Mouse (Mus musculus): ENCODE data around the gene Exoc6.

Exoc6 gene

DNA sequence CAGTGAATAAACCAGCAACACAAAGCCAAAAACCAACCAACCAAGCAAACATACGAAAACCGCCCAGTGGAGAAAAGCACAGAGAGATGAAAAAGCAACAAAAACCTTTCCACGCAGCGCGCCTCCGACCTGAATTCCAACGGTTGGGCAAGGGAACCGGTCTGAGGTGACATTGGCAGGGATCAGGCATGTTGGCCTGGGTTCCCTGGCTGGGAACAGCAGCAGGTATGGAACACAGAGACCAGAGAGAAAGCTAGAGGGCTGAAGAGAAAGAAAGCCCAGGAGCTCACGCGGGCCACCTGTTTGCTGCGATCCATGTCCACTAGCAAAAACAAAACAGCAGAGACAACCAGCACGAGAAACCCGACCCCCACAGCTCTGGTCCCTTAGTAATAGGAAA is 144.9 kb downstream of the Exoc6 start:
- DNase-seq = no peak

DNA sequence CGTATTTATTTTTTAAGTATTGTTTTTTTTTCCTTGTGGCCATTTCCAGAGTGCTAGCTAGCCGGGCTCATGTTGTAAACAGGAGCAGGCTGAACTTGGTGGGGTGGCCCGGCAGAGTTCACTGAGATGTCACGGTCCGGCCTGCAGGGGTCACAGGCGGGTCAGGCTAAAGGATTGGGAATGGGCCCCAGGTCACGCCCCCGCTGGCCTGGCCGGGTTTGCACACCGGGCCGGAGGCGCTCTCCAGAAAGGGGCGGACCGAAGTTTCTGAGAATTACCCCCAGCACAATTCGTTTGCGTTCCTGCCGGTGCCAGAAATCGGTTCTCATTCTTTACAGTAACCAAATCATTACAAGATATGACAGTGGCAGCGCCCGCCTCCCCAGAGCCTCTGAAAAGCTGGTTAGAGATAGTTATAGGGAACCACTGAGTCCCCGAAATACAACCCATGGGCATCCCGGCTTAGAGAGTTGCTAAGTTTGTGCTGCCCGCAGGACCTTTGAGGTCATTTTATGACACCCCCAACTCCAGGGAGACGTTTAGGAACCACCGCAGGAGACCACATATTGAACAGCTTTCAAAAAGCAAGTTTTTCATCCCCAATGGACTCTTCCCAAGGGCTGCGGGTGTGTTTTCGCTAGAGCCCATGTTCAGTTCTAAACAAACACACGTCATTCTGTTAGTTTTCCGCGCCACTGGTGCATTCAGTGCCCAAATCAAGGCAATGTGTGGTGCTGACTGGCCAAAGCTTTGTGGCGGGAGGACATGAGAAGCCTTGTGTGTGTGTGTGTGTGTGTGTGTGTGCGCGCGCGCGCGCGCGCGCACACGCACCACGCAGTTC is 145.8 kb downstream of the Exoc6 start:
- DNase-seq = no peak

DNA sequence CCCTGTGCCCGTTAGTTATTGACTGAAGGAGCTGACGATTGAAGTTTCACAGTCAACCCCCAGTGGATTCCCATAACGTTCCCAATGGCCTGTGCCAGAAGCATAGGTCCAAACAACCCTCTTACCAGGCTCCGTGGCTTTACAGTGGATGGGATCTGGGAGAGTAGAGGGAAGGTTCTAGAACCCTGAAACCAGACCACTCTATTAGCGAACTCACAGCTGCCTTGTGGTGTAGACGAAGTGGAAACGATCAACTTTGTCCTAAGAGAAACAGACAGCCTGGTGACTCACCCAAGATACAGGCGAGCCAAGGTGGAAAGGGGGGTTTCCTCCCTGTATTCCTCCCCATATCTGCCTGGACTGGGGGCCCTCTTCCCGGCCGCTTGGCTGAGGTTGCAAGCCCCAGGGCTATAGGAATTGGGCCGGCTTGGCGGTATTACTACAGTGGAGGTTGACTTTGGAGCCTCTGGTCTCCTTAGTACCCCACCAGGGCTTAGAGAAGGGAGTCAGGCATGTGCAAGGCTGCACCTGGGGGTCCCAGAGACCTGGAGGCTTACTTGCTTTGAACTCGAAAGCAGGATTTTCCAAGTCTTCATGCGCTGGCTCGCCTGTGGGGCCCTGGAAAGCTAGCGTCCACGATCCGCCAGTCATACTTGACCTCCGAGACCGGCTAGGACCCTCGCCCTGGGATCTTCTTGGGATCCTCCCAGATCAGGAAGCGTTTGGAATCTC is 146.6 kb downstream of the Exoc6 start:
- DNase-seq = no peak

DNA sequence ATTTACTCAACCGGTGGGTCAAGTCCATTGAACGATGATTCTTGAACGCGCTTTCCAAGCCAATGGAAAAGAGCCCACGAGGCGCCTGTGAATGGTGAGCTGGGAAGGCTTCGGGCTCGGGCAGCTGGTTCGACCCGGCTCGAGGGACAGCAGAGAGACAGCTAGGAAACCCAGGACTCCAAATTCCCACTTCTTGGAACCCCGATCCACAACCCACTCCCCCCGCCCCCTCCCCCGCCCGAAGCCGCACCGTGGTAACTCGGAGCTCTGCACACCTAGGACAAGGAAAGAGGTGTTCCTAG is 147.1 kb downstream of the Exoc6 start:
- no peak for DNase-seq

DNA sequence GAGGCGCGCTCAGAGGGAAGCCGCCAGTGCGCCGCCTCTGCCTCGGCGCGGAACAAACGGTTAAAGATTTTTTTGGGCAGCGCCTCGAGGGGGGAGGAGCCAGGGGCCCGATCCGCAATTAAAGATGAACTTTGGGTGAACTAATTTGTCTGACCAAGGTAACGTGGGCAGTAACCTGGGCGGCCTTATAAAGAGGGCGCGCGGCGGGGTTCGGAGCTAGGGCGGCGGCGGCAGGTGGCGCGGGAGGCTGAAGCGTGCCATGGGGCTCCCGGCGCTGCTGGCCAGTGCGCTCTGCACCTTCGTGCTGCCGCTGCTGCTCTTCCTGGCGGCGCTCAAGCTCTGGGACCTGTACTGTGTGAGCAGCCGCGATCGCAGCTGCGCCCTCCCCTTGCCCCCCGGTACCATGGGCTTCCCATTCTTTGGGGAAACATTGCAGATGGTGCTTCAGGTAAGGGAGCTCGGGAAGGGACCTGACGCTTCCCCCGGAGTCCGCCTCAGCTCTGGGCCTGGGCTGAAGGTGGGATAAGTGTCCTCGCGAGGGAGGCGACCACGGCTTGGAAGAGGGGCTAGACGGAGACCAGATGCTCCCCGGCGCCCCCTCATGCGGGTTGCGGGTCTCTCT is 147.5 kb downstream of the Exoc6 start, which contains the start of gene Cyp26a1:
Gene Cyp26a1, plus strand, starts transcription at position 148 of the 622 bp plus-strand sequence.
- no peak for DNase-seq

DNA sequence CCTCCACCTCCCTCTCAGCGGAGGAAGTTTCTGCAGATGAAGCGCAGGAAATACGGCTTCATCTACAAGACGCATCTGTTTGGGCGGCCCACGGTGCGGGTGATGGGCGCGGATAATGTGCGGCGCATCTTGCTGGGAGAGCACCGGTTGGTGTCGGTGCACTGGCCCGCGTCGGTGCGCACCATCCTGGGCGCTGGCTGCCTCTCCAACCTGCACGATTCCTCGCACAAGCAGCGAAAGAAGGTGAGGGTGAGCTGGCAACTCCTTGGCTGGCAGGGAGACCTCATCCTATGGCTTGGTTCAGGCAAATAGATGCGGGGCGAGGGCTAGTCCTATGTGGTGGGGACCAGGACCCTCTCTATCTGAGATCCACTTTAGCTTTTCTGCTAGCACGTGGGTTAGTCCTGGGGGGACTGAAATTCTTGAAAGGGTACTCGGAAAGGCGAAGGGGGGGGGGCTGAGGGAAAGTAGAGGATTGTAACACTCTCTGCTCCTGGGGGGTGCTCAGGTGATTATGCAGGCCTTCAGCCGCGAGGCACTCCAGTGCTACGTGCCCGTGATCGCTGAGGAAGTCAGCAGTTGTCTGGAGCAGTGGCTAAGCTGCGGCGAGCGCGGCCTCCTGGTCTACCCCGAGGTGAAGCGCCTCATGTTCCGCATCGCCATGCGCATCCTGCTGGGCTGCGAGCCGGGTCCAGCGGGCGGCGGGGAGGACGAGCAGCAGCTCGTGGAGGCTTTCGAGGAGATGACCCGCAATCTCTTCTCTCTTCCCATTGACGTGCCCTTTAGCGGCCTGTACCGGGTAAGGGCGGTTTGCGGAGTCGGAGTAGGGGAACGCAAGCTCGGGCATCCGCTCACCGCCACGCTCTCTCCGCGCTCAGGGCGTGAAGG is 148.3 kb downstream of the Exoc6 start:
- no peak for DNase-seq

DNA sequence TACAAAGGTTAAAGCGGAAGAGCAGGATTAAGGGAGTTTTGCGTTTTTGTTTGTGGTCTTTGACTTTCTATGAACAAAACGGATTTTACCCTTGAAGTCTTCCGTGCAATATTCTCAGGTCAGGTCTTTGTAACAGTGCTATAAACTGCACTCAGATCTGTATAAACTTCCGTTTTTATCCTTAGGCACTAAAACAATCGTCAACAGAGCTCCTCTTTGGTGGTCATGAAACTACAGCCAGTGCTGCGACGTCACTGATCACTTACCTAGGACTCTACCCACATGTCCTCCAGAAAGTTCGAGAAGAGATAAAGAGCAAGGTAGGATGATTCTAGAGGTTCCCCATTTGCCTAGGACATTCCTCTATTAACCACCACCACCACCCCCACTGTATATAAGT is 149.5 kb downstream of the Exoc6 start:
- no peak for DNase-seq

DNA sequence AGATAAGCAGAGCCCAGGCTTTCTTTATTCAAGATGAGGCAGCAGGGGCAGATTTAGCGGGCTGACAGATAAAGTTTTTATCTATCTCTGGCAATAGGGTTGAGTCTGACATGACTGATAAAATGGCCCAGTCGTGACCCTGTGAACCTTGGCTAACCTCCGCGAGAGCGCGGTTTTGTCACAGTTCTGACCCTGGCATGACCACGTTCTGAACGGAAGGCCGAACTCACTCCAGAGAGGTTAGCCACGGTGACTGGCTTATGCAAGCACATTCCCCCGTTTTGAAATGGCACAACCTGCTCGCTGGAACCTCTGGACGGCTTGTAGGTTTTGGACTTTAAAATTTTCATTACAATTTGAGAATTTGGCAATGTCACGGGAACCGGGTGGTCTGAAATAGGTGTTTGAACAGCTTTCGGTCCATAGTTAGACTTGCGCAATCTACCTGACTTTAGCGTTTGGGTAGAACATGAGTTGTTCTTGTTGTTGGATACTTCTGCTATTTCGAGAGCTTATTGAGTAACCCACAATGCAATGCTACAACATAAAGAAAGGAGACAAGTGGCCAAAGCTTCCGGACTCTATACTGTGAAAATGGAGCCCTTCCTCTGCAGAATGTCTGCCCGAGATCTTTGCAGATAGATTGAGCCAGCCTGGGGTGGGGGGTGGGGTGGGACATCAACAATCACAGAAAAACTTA is 152.3 kb downstream of the Exoc6 start:
- DNase-seq = no peak

DNA sequence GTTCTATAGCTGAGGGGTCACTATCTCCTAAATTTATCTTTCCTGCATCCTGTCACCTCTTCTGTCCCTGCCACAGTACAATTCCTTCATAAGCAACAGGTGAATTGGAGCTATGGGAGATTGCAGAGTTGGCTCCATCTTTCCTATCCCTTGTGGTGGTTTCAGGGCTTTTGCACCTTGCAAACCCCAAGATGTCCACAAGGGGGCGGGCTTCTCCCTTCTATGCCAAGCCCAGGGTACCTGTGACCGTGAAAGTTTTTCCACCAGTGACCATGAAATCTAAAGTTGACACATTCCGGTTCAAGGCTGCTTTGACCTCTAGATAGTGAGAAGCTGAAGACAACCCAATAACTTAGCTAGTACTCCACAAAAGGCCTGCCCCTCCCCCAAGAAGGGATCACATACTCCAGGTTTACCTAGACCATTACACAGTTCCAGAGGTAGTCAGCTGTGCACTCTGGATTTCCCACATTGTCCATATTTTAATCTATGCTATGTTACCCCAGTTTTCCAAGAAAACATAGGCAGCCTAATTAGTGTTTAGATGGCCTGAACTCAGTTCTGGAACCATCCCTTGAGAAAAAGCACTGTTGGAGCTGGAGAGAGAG is 153.8 kb downstream of the Exoc6 start:
- DNase-seq = peak; percentile 26

DNA sequence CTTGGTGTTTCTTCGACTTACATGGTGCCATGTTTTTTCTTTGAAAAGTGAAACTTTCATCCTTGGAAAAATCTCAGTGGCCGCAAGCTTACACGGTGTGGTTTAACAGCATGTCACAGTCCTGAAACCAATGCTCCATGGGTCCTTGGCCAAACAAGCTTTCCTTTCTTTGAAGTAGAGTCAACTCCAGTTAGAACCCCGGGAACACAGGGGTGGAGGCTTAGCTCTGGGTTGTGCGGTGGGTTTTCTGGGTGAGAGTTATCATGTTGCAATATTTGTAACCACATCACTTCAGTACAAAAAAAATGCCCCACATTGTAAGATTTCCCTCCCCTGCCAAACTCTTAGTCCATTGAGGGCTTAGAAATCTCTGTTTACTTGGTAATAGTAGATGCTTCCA is 155.5 kb downstream of the Exoc6 start:
- DNase-seq = no peak

DNA sequence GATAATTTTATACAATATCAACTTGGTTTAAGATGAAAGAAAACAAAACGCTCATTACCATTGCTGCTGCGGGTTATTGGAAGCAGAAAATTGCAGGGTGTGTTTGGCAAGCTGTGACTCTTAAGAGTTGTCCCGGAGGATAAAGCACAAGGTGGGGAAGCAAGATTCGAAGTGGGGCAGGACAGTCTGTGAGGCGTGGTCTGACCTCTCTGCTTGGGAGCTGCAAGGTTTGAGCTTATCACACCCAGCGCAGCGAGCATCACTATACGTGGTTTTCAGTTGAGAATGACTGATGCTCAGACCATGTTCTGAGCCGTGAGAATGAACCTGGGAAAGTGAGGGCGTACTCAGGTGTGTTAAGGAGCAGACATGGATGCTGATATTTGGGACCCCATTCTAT is 164.5 kb downstream of the Exoc6 start:
- no peak for DNase-seq

DNA sequence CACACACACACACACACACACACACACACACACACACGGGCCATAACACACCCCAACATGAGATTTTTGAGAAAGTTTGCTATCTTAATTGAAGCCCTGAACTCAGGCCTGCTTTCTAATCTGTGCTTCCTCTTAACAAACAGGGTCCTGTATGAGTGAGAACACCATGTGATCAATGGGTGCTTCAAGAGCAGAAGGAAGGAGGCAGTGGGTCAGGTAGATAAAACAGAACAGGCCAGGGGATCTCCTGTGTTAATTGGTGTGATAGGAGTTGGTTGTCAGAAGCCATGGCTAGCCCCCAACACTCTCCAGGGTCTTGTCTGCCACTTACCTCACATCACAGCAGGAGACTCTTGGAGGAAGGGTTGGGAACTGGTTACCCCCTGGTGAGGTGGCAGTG is 165.8 kb downstream of the Exoc6 start:
- no peak for DNase-seq

DNA sequence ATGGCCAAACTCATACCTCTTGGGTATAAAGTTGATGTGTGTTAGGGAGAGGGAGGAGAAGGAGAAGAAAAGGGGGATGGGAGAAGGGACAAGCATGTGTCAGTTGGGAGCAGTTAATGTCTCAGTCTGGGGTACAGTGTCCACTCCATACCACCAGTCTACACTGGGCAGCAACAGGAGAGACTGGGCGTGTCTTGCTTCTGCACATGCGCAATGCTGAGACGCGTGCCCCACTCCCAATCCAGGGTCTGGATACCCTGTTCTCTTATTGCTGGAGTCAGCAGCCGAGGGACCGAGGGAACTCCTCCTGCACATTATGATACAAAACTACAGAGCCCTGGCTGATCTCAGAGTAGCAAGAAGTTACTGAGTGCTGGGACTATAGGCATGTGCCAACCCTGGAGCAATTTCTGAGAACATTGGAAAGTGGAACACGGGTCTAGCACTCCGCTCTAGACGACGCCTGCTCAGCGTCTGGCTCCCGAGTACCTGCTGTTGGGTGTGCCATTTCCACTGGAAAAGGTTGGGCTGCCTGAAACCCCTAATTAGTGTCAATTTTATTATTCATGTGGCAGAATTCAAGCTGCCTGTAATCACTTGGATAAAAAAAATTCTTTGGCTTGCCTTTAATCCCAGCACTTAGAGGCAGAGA is 166.4 kb downstream of the Exoc6 start:
- no peak for DNase-seq

DNA sequence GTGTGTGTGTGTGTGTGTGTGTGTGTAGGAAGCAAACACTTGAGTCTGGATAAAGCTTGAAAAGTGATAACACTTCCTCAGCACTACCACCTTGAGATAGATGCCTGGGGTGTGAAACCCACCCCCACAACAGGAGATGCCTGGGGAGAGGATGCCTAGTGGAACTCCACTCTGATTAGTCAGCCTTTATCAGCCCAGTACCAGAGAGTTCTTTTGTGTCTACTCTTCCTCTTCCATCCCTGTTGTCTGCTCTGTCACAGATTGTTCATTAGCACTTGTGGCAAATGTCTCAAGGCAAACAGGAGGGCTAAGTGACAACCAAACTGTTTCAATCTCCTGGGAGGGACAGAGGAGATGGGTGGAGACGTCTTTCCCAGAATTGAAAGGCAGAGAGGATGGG is 168.9 kb downstream of the Exoc6 start:
- no peak for DNase-seq

DNA sequence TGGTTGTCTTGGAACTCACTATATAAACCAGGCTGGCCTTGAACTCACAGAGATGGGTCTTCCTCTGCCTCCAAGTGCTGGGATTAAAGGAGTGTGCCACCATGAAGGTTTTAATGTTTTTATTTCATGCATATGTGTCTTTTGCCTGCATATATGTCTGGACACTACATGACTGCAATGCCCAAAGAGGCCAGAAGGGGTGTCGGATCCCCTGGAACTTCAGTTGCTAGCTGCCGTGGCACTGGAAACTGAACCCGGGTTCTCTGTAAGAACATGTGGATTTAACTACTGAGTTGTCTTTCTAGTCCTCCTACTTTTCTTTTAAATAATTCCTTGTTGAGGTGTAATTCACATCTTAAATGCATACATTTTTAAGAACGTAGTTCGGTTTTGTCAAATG is 174.4 kb downstream of the Exoc6 start:
- DNase-seq = no peak

DNA sequence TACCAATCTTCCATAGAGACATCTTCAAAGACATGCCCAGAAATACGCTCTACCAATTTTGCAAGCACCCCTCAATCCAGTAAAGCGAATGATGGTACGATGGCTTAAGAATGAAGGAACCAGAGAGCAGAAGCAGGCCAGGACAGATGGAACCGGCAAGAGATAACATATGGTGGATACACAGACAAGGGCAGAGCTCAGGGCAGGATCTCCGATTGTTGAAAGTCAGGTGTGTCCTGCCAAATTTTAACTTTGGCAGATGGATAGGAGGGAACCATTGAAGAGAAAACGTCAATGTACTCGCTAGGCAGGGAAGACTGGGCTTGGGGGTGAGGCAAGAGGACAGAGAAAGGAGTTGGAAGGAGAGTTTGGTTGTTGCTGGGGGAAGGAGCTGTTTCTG is 176.4 kb downstream of the Exoc6 start:
- no peak for DNase-seq

DNA sequence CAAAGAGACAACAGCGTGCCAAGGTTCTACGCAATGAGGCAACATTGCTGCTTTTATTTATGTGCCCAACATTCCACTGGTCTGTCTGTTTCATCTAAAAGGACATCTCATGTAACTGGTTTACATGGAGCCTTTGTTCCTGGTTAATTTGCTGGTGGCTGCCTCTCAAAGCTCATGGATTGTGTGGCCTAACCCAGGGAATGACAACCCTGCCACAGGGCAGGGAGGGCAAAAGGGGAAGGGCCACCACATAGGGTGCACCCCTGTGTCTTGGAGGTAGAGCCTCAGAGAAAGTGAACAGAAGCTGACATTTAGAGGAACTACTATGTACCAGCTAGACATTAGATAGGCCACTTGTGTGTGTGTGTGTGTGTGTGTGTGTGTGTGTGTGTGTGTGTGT is 177.1 kb downstream of the Exoc6 start:
- no peak for DNase-seq

Data from layer of hippocampus, adult 9-11 months (tissue).